Mouse (Mus musculus): ENCODE data around the gene Skiv2l.
"Not testable (repeated sequence)": the region's sequence is repeated elsewhere in the genome, so short reads cannot be mapped to it uniquely, and the experiment has no call there.

GRCm38 (mm10) chr17:34800781-34801305, 49.2 kb downstream of the Skiv2l start:
- TF ChIP-seq POLR2A (IDR thresholded peaks at IDR 0.05; ENCODE audit: control insufficient read depth, extremely low read depth, insufficient read depth, low read length, poor library complexity); CTCF (IDR thresholded peaks at IDR 0.05; ENCODE audit: borderline replicate concordance, control insufficient read depth, extremely low read depth, insufficient read depth, low read length, poor library complexity): not testable (repeated sequence)
